In the genomic region with DNA sequence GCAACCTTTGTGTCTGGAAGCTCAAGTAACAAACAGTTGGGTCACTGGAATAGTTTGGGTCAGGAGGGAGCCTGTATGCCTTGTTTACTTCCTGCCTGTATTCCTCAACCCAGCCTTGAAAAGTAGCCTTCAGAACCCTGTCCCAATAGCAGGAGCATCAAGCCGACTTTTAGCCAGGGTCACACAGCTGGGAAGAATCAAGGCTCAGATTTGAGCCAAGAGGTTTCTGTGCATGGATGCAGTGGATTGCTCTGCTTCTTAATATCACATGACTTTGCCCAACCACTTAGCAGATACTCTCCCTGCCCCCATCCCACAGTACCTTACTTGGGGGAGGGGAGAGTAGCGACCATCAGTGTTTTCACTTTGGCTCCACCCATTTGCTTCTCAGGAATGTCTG, we compare ENCODE assay signal across 18 mouse cellular contexts.
DNase-seq lines count a peak whose midpoint lies in the region.
"Had no signal": no experiment of that assay in that cellular context is flagged by ENCODE, and none has a peak within 500 bp of the region (broad histone marks: within the 10 kb centered on the region; RNA-seq: fewer than 3 reads in every experiment).

No protein-coding gene starts in this region.

- H3K4me3 ChIP-seq in heart, embryonic 10.5 days = no peak overlapping the region
- H3K4me3 ChIP-seq: gastrocnemius, adult 2 months; midbrain, embryonic 12.5 days; neural tube, embryonic 12.5 days; stomach, embryonic 15.5 days had no signal

- peak; percentile 93 for DNase-seq in heart, adult 11 months
- DNase-seq in heart, embryonic 10.5 days (ENCODE audit: low spot score) = no peak
- peak; percentile 3 for DNase-seq in kidney, postnatal 14 days
- no peak for DNase-seq in kidney, postnatal 25 days
- DNase-seq in testis, postnatal 14 days (ENCODE audit: low spot score) = peak; percentile 5
- no peak for DNase-seq in testis, postnatal 10 days (ENCODE audit: low spot score)
- peak; percentile 21 for DNase-seq in skeletal muscle tissue, adult 2 months (ENCODE audit: low read depth, low spot score)
- no peak for DNase-seq in B cell, adult 2 months
- DNase-seq: cerebellum, adult 9-11 months; kidney, adult 9 months; liver; right cerebral cortex, postnatal 14 days had no signal

- peaks cover 13% of the 10 kb centered on the region; the same call in 1 of the 2 replicates for H3K4me1 ChIP-seq in heart, embryonic 10.5 days
- H3K4me1 ChIP-seq: midbrain, embryonic 12.5 days; stomach, embryonic 15.5 days had no signal

- H3K9me3 ChIP-seq in heart, embryonic 10.5 days = no peaks in the 10 kb centered on the region
- H3K9me3 ChIP-seq: midbrain, embryonic 12.5 days; neural tube, embryonic 12.5 days; stomach, embryonic 15.5 days had no signal

- H3K27ac ChIP-seq in heart, embryonic 10.5 days = no peak overlapping the region
- H3K27ac ChIP-seq: gastrocnemius, adult 2 months; hindbrain, embryonic 14.5 days; midbrain, embryonic 12.5 days; neural tube, embryonic 12.5 days; stomach, embryonic 15.5 days had no signal

- no peaks in the 10 kb centered on the region for H3K27me3 ChIP-seq in heart, embryonic 10.5 days (ENCODE audit: insufficient read depth, poor library complexity, severe bottlenecking)
- H3K27me3 ChIP-seq: CH12.LX; midbrain, embryonic 12.5 days; neural tube, embryonic 12.5 days; stomach, embryonic 15.5 days had no signal

- 54% methylated on average over 2 of the region's 2 CpGs for WGBS in heart, embryonic 10.5 days

- H3K36me3 ChIP-seq in heart, embryonic 10.5 days = no peaks in the 10 kb centered on the region
- H3K36me3 ChIP-seq: midbrain, embryonic 12.5 days; neural tube, embryonic 12.5 days; stomach, embryonic 15.5 days had no signal

Comparison
In these comparisons a context has a peak if more than half of its experiments do, and no peak if none do; other contexts are left out.
1. DNase-seq: peak in heart, adult 11 months (single experiment), kidney, postnatal 14 days (single experiment), testis, postnatal 14 days (single experiment) and skeletal muscle tissue, adult 2 months (single experiment); none in heart, embryonic 10.5 days (single experiment), kidney, postnatal 25 days (0 of 2), testis, postnatal 10 days (single experiment) and B cell, adult 2 months (0 of 2).